Mouse (Mus musculus): Measurements from ENCODE around the gene Cnot2. TPM values are rescaled to one million over a fixed set of nuclear protein-coding genes. Genes with fewer than 3 reads are reported as not detected.
"Not testable (repeated sequence)": the region's sequence is repeated elsewhere in the genome, so short reads cannot be mapped to it uniquely, and the experiment has no call there.

The Cnot2 gene
- polyA plus RNA-seq (2016; fragmentation: Nextera tagmentation; extraction: Ambion mirVana) = 57.9 and 58.8 TPM in 2 replicates

DNA sequence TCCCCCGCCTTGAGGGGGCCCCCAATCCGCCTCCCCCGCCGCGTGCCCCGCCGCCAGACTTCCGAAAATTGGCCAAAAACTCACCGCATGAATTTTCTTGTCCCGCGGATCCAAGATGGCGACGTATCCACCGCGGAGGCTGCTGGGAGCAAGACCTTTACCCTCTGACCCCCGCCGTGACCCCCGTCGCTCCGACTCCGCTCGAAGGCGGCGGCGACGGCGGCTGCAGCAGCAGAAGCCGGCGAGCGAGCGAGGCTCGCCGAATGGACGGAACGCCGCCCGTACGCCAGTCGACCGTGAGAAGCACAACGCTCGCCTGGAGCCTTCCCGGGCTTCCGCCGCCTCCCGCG lies at the start of gene Cnot2:
TSS of gene Cnot2 (minus strand) at position 143 of the 350 bp plus-strand sequence.
- H3K9ac ChIP-seq = peak within 1 kb of the TSS; percentile 98
- no peaks in the 10 kb centered on the region for H3K27me3 ChIP-seq (replicated peaks)
- peak within 1 kb of the TSS; percentile 73 for H3K4me2 ChIP-seq
- H3K4me3 ChIP-seq = peak within 1 kb of the TSS; percentile 100
- H3K36me3 ChIP-seq = peaks cover 7% of the 10 kb centered on the region
- H3K27ac ChIP-seq = peak within 1 kb of the TSS; percentile 99
- peak; percentile 86 for ATAC-seq
- under 1% methylated on average over 46 of the region's 47 CpGs for WGBS (ENCODE audit: insufficient replicate concordance)
- peaks cover 32% of the 10 kb centered on the region for H3K4me1 ChIP-seq
- H3K9me3 ChIP-seq (replicated peaks) = no peaks in the 10 kb centered on the region

DNA sequence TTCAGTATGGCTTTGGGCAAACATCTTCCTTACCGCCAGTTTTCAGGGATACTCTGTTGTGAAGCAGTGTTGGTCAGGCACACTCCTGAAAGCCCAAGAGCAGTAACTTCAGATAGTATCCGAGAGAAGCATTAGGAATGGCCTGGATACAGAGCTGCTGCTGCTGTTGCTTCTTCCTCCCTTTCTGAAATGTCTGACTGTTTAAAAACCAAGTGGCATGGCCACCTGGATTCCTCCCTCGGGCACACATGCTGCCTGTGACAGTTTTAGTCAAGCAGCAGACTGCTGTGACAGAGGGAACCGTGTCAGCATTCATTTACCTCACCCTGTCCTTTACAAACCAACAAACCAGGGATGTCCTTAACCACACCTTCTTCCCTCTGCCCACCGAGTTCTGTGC lies 47.6 kb upstream of the Cnot2 start:
- H3K27me3 ChIP-seq (replicated peaks) = no peaks in the 10 kb centered on the region
- no peak overlapping the region for H3K4me2 ChIP-seq
- H3K27ac ChIP-seq = no peak overlapping the region
- no peak for ATAC-seq
- 51% methylated on average over 5 of the region's 5 CpGs for WGBS (ENCODE audit: insufficient replicate concordance)
- H3K9me3 ChIP-seq (replicated peaks) = no peaks in the 10 kb centered on the region
- no peaks in the 10 kb centered on the region for H3K4me1 ChIP-seq
- H3K36me3 ChIP-seq = no peaks in the 10 kb centered on the region
- H3K4me3 ChIP-seq = no peak overlapping the region
- no peak overlapping the region for H3K9ac ChIP-seq

DNA sequence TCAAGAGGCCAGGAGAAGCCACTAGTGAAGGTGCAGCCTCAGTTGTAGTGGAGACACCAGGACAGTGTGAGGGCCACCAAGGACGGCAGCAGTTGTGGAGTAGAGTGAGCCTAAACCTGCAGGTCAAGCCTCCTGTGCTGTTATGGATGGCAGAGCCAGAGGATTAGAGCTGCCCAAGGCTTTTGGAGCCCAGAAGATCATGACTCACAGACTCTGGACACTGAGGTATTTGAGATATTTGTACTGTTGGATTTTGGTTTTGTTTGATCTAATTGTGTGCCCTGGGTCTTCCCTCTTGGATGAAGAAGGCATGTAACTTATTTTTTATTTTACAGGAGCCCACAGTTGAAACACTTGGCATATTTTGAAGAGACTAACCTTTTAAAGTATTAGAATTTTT lies 44.7 kb upstream of the Cnot2 start:
- Histone ChIP-seq H3K4me2 (no peak overlapping the region), H3K9ac (no peak overlapping the region), H3K4me3 (no peak overlapping the region), H3K27ac (no peak overlapping the region), H3K4me1 (no peaks in the 10 kb centered on the region), H3K27me3 (replicated peaks) (no peaks in the 10 kb centered on the region), H3K9me3 (replicated peaks) (peaks cover 8% of the 10 kb centered on the region; the same call in 1 of the 2 replicates), H3K36me3 (no peaks in the 10 kb centered on the region)
- no peak for ATAC-seq
- WGBS (ENCODE audit: insufficient replicate concordance) = 75% methylated on average over 1 of the region's 1 CpGs

DNA sequence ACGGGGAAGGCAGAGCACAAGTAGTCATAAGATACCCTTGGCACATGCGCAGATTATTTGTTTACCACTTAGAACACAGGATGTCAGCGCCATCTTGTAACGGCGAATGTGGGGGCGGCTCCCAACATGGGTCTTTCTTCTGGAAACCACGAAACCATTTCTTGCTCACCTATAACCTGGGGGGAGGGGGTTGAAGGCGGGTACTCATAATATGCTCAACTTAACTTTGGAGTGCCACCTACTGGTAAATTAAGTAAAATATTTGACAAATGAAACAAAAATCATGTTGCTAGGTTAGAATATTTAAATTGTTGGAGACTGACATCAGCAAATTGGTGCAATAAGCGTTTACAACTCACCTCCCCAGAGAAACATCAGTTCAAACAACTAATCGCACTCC lies 31.9 kb upstream of the Cnot2 start:
- not testable (repeated sequence) for H3K27ac ChIP-seq; H3K27me3 ChIP-seq (replicated peaks); H3K4me1 ChIP-seq; H3K9me3 ChIP-seq (replicated peaks); H3K36me3 ChIP-seq; H3K9ac ChIP-seq; H3K4me2 ChIP-seq; ATAC-seq; H3K4me3 ChIP-seq
- WGBS (ENCODE audit: insufficient replicate concordance) = 80% methylated on average over 9 of the region's 10 CpGs

DNA sequence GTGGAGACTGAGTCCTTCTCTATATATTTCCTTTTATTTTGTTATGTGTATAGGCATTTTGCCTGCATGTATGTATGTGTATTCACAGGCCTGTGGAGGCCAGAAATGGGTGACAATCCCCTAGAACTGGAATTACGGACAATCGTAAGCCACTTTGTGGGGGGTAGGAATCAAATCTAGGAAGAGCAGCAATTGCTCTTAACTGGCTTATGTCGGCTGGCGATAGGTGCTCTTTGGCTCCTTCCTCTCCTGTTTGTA lies 23.5 kb upstream of the Cnot2 start:
- Histone ChIP-seq H3K4me3 (no peak overlapping the region), H3K9me3 (replicated peaks) (no peaks in the 10 kb centered on the region), H3K4me1 (no peaks in the 10 kb centered on the region), H3K27ac (no peak overlapping the region), H3K4me2 (no peak overlapping the region), H3K9ac (no peak overlapping the region), H3K27me3 (replicated peaks) (no peaks in the 10 kb centered on the region), H3K36me3 (no peaks in the 10 kb centered on the region)
- ATAC-seq = no peak
- WGBS (ENCODE audit: insufficient replicate concordance) = 84% methylated on average over 4 of the region's 4 CpGs

DNA sequence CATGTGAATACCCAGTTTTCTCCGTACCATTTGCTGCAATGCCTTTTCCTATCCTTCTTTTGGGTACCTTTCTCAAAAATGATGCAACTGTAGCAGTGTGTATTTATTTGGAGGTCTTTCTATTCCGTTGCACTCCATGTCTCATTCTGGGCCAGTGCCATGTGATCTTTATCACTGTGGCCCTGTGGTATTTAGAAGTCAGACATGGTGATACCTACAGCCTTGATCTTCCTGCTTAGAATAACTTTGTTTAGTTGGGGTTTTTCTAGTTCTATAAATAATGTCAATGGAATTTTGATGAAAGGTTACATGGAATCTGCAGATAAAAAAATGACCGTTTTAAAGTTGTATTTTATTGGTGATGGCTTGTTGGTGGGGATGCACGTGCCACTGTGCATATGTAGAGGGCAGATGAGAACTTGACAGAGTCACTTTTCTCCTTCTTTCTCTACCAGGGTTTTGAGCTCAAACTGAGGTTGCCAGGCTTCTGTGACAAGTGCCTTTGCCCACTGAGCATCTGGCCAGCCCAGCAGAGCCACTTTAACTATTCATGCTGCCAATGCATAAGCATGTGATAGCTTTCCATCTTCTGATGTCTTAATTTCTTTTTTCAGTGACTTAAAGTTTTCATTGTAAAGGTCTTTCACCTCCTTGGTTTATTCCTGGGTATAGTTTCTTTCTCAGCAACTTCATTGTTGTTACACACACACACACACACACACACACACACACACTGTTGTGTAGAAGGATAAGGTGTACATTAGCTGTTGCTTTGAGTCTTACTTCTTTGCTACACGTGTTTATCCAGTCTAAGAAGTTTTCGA lies 23.0 kb upstream of the Cnot2 start:
- H3K4me1 ChIP-seq = no peaks in the 10 kb centered on the region
- H3K9me3 ChIP-seq (replicated peaks) = no peaks in the 10 kb centered on the region
- no peaks in the 10 kb centered on the region for H3K36me3 ChIP-seq
- H3K9ac ChIP-seq = no peak overlapping the region
- H3K27me3 ChIP-seq (replicated peaks) = no peaks in the 10 kb centered on the region
- no peak for ATAC-seq
- no peak overlapping the region for H3K27ac ChIP-seq
- 65% methylated on average over 6 of the region's 6 CpGs for WGBS (ENCODE audit: insufficient replicate concordance)
- H3K4me3 ChIP-seq = no peak overlapping the region
- H3K4me2 ChIP-seq = no peak overlapping the region

DNA sequence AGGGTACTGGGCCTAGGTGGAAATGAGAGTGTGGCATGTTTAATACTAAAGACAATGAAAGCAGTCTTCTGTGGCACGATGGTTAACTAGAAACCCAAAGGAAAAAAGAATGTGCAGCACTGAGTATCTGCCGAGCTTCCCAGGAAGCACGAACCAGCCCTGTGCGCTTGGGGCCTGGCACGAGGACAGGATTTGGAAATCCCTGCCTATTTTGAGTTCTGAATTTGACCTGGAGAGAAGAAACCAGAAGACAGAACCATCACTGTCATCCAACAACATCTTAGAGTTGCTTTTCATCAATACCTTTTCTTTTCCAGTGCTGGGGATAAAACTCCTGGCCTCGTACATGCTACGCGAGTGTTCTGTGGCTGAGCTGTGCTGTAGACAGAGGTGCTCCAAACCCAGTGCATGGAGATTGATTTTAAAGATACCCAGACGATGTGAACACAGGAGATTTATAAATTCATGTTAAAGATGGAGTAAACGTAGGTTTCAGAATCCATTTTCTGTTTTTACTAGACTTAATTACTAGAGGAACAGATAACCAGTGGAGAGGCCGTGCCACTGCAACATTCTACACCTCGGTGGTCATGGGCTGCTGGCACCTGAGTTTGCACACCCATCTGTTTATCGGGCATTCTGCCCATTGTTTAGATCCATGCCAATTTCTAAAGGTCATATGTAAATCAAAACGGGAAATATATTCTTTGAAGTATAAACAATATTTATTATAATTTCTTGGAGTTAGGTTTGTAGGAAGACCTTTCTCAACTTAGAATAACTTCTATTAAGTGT lies 17.9 kb upstream of the Cnot2 start:
- H3K9me3 ChIP-seq (replicated peaks) = no peaks in the 10 kb centered on the region
- no peak overlapping the region for H3K27ac ChIP-seq
- no peaks in the 10 kb centered on the region for H3K27me3 ChIP-seq (replicated peaks)
- H3K4me1 ChIP-seq = no peaks in the 10 kb centered on the region
- WGBS (ENCODE audit: insufficient replicate concordance) = 75% methylated on average over 14 of the region's 14 CpGs
- H3K4me3 ChIP-seq = no peak overlapping the region
- no peak overlapping the region for H3K4me2 ChIP-seq
- H3K9ac ChIP-seq = no peak overlapping the region
- ATAC-seq = no peak
- no peaks in the 10 kb centered on the region for H3K36me3 ChIP-seq

DNA sequence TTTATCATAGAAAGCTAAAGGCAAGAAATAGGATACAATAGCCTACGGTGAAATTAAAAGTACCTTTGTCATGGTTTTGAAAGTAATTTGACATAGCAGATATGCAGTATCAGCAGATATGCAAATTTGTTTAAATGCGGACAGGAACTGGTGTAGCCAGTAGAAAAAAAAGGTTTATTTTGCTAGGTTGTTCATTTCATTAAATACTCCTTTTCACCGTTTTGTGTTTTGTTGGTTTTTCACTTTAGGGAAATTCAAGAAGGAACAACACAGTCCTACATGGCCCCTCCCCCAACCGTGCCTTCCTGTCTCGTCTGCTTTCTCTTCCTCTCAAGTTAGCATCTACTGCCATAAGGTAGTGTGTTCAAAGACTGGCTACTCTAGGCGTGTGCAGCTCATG lies 1.4 kb upstream of the Cnot2 start:
- Histone ChIP-seq H3K4me3 (peak overlapping the region; percentile 100), H3K9me3 (replicated peaks) (no peaks in the 10 kb centered on the region), H3K4me2 (peak overlapping the region; percentile 73), H3K27me3 (replicated peaks) (no peaks in the 10 kb centered on the region), H3K27ac (peak overlapping the region; percentile 99), H3K9ac (peak overlapping the region; percentile 98), H3K36me3 (peaks cover 7% of the 10 kb centered on the region; the same call in 1 of the 2 replicates), H3K4me1 (peaks cover 24% of the 10 kb centered on the region)
- 10% methylated on average over 6 of the region's 6 CpGs for WGBS (ENCODE audit: insufficient replicate concordance)
- no peak for ATAC-seq

DNA sequence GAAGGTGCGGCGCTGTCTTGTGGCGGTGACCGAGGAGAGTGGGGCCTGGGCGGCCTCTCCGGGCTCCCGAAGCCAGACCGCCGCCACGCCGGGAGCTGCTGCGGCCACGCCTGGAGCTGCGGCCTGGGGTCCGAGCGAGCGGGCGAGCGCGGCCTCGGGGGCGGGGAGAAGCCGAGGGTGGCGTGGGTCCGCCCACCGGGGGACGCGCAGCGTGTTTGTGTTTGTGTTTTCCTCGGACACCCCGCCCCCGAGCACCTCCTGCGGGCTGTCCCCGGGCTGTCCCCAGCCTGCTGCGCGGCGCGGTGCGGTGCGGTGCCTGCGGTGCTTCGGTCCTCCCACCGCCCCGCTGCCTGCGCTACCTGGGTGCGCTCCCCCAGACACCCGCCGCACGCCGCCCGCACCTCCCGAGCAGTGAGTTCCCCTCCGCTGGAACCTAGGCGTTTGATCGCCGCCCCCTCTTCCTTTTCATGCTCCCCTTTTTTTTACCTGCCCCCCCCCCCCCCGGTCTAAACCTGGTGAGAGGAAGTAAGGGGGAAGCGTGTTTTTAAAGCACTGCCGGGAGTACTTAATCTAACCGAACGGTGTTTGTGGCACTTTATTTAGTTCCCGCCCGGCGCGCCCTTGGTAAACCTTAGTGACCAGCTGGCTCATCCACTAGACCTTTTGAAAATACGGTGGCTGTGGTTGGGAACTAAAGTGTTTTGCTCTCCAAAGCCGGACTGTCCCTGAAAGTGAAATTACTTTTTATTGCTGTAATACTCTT lies 589 bp upstream of the Cnot2 start:
- WGBS (ENCODE audit: insufficient replicate concordance) = under 1% methylated on average over 65 of the region's 67 CpGs
- no peaks in the 10 kb centered on the region for H3K27me3 ChIP-seq (replicated peaks)
- peak overlapping the region; percentile 100 for H3K4me3 ChIP-seq
- peak overlapping the region; percentile 98 for H3K9ac ChIP-seq
- peaks cover 7% of the 10 kb centered on the region; the same call in 1 of the 2 replicates for H3K36me3 ChIP-seq
- peaks cover 29% of the 10 kb centered on the region for H3K4me1 ChIP-seq
- peak overlapping the region; percentile 99 for H3K27ac ChIP-seq
- no peaks in the 10 kb centered on the region for H3K9me3 ChIP-seq (replicated peaks)
- peak overlapping the region; percentile 73 for H3K4me2 ChIP-seq
- peak; percentile 85 for ATAC-seq

DNA sequence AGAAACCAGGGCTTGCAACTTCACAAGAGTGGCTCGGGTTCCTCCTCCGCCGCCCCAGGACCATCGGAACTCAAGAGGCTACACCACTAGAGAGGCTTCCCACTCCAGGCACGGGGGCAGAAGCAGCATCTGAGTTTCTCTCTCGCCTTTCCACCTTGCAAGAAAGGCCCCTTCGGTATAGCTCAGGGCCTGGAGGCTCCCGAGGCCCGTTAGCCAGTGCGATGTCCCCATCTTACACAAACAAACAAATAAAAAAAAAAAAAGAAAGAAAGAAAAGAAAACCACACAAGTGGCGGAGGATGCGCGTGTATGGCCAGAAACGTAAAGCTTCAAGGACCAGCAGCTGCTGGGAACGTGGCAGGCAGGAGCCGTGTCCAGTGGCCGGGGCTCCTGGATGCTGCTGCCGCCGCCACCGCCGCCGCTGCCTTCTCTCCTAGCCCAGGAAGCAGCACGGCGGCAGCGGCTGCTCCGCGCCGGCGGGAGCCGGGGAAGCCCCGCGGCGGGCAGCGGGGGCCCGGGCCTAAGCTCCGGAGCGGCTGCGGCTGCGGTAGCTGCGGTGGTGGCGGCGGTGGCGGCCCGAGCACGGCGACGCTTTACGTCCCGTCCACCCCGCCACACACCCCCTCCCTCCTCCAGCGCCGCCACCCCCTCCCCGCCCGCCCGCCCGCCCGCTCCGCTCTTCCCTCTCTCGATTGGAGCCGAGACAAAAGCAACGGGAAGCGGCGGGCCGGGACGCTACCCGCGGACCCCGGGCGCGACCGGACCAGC lies 536 bp downstream of the Cnot2 start:
- Histone ChIP-seq H3K27ac (peak overlapping the region; percentile 99), H3K9me3 (replicated peaks) (no peaks in the 10 kb centered on the region), H3K27me3 (replicated peaks) (no peaks in the 10 kb centered on the region), H3K9ac (peak overlapping the region; percentile 98), H3K4me1 (peaks cover 38% of the 10 kb centered on the region), H3K4me2 (peak overlapping the region; percentile 73), H3K36me3 (peaks cover 10% of the 10 kb centered on the region), H3K4me3 (peak overlapping the region; percentile 100)
- WGBS (ENCODE audit: insufficient replicate concordance) = under 1% methylated on average over 35 of the region's 71 CpGs
- peak; percentile 78 for ATAC-seq

DNA sequence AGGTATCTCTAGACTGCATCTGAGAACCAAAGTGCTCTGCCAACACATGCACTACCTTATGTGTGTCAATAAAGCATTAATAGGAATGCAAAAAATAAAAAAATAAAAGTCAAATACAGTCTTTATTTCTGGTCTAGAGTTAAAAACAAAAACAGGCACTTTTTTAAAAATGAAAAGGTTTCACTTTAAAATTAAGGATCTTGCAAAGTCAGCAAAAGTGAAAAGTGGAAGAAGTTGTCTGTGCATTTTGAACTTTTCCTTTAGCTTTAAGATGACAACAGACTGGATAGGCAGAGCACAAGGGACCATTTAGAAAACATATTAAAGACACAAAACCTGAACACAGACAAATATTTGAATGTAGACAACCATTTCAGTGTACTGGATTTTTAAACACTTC lies 1.8 kb downstream of the Cnot2 start:
- Histone ChIP-seq H3K27me3 (replicated peaks) (no peaks in the 10 kb centered on the region), H3K27ac (no peak overlapping the region), H3K36me3 (peaks cover 6% of the 10 kb centered on the region), H3K4me1 (peaks cover 44% of the 10 kb centered on the region), H3K9ac (peak overlapping the region; percentile 98; the same call in 1 of the 2 replicates), H3K9me3 (replicated peaks) (no peaks in the 10 kb centered on the region), H3K4me2 (peak overlapping the region; percentile 73), H3K4me3 (peak overlapping the region; percentile 100)
- no peak for ATAC-seq
